Mouse (Mus musculus) C2C12 (cell line): ENCODE measurements around the gene Adprhl1.

ENCODE experiments used
- CEBPB ChIP-seq: IDR thresholded peaks from one replicate; pipeline ENCODE4 v1.6.1; 2011; ENCODE audit warnings: low read depth, mild to moderate bottlenecking, control low read depth, moderate library complexity
- CTCF ChIP-seq: IDR thresholded peaks from one replicate; pipeline ENCODE4 v1.5.1; 2011; ENCODE audit not compliant: control insufficient read depth, insufficient read depth, insufficient read length
- FOSL1 ChIP-seq: IDR thresholded peaks from one replicate; pipeline ENCODE4 v1.8.0; 2011; ENCODE audit warnings: mild to moderate bottlenecking, low read length; ENCODE audit not compliant: poor library complexity, insufficient read depth, severe bottlenecking
- MAX ChIP-seq: IDR thresholded peaks from one replicate; pipeline ENCODE4 v1.6.1; 2011; ENCODE audit warnings: mild to moderate bottlenecking, control low read depth
- MYOG ChIP-seq: IDR thresholded peaks from one replicate; pipeline ENCODE4 v1.6.1; 2011; ENCODE audit not compliant: control insufficient read depth, insufficient read length; ENCODE audit errors: extremely low read depth
- USF1 ChIP-seq: IDR thresholded peaks from one replicate; pipeline ENCODE4 v1.6.1; 2011; ENCODE audit warnings: low read depth, mild to moderate bottlenecking, control low read depth, moderate library complexity

DNA sequence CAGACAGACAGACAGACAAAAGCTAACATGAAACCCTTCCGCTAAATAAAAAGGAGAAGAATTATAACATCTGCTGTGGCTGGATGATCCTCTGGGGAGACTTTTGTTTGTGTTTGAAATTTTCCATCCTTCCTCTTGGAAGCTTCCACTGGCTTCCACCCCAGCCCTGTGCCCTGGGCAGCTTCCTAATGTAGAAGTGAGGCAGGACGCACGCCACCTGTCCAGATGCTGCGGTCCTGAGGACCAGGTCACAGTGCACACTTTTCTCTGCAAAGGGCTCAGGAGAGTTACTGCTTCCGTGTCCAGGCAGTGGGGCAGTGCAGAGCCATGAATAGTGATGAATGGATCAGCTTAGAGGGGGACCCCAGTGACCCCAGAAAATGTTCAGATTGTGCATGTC, 48.7 kb downstream of the Adprhl1 start:
- no peak for TF ChIP-seq CTCF
- TF ChIP-seq FOSL1, result no peak
- no peak for TF ChIP-seq CEBPB
- TF ChIP-seq MAX, result no peak
- TF ChIP-seq USF1, result no peak
- no peak for TF ChIP-seq MYOG
